Comparison of ENCODE assay signal across 14 mouse cellular contexts in genomic region chr7:37528311-37528710, GRCm38 (mm10).
"Had no signal": no experiment of that assay in that cellular context is flagged by ENCODE, and none has a peak within 500 bp of the region (broad histone marks: within the 10 kb centered on the region; RNA-seq: fewer than 3 reads in every experiment).

No protein-coding gene starts in this region.

- H3K4me3 ChIP-seq: midbrain, embryonic 10.5 days; midbrain, embryonic 12.5 days; myocyte; neural tube, embryonic 13.5 days; neural tube, embryonic 15.5 days had no signal

- H3K9me3 ChIP-seq: midbrain, embryonic 10.5 days; midbrain, embryonic 12.5 days; neural tube, embryonic 13.5 days; neural tube, embryonic 15.5 days had no signal

- H3K27me3 ChIP-seq: midbrain, embryonic 12.5 days; neural tube, embryonic 13.5 days; neural tube, embryonic 15.5 days had no signal

- DNase-seq: lung, adult 18-20 months; lung, embryonic 14.5 days; right cerebral cortex, adult 18-20 months; right cerebral cortex, postnatal 25 days; right cerebral cortex, postnatal 4 days; spleen, adult 18-20 months; thymus, adult 18-20 months; thymus, postnatal 14 days; thymus, postnatal 36 days had no signal

- H3K9ac ChIP-seq: lung, embryonic 14.5 days; midbrain, embryonic 12.5 days; neural tube, embryonic 13.5 days; neural tube, embryonic 15.5 days had no signal

- H3K36me3 ChIP-seq: midbrain, embryonic 12.5 days; neural tube, embryonic 13.5 days; neural tube, embryonic 15.5 days had no signal

- H3K27ac ChIP-seq: midbrain, embryonic 10.5 days; midbrain, embryonic 12.5 days; neural tube, embryonic 13.5 days; neural tube, embryonic 15.5 days had no signal

- H3K4me2 ChIP-seq: lung, embryonic 14.5 days; midbrain, embryonic 12.5 days; neural tube, embryonic 13.5 days; neural tube, embryonic 15.5 days had no signal
